Comparison of ENCODE assay signal across 11 mouse cellular contexts in the genomic region with DNA sequence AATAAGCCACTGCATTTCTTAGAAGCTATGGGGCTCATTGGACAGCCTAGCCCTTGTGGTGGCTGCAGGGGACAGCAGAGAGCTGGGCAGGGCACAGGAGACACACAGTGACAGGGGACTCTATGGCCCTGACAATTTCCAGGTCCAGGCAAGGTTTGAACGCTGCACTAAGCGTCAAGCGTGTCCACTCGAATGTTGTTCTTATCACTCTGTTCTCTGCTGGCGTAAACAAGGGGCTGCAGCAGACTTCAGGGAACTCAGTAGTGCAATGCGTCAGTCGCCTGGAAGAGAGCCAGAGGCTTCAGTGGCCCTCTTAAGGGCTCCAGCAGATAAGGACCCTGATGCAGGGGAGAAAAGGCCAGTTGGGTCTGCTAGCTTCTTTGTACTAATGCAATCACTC. TPM values are rescaled to one million over a fixed set of nuclear protein-coding genes. Genes with fewer than 3 reads are reported as not detected.
DNase-seq lines count a peak whose midpoint lies in the region; ATAC-seq and TF ChIP-seq lines count a peak whose summit lies in the region.
"Had no signal": no experiment of that assay in that cellular context is flagged by ENCODE, and none has a peak within 500 bp of the region (broad histone marks: within the 10 kb centered on the region; RNA-seq: fewer than 3 reads in every experiment).

No protein-coding gene starts in this region.

- 4% methylated on average over 7 of the region's 7 CpGs for WGBS in lung, embryonic 15.5 days
- 74% methylated on average over 7 of the region's 7 CpGs for WGBS in hindbrain, embryonic 10.5 days

- no peaks in the 10 kb centered on the region for H3K27me3 ChIP-seq in lung, embryonic 15.5 days
- H3K27me3 ChIP-seq in hindbrain, embryonic 10.5 days (ENCODE audit: insufficient read depth, poor library complexity, severe bottlenecking), result no peaks in the 10 kb centered on the region
- H3K27me3 ChIP-seq: embryonic facial prominence, embryonic 15.5 days had no signal

- H3K27ac ChIP-seq in layer of hippocampus, adult 2 months, result peak overlapping the region; percentile 5; the same call in 1 of the 2 replicates
- H3K27ac ChIP-seq in cortical plate, adult 2 months (ENCODE audit: insufficient read depth, low read length), result no peak overlapping the region
- H3K27ac ChIP-seq in lung, embryonic 15.5 days, result peak overlapping the region; percentile 39; the same call in 1 of the 2 replicates
- H3K27ac ChIP-seq in hindbrain, embryonic 10.5 days, result no peak overlapping the region
- H3K27ac ChIP-seq: embryonic facial prominence, embryonic 15.5 days; macrophage had no signal

- H3K4me2 ChIP-seq in lung, embryonic 15.5 days, result no peak overlapping the region
- H3K4me2 ChIP-seq: embryonic facial prominence, embryonic 15.5 days had no signal

- peaks cover 4% of the 10 kb centered on the region; the same call in 1 of the 2 replicates for H3K36me3 ChIP-seq in lung, embryonic 15.5 days
- no peaks in the 10 kb centered on the region for H3K36me3 ChIP-seq in hindbrain, embryonic 10.5 days
- H3K36me3 ChIP-seq: embryonic facial prominence, embryonic 15.5 days had no signal

- TF ChIP-seq CTCF in layer of hippocampus, adult 2 months (conservative IDR thresholded peaks at IDR 0.05), result peak; percentile 63
- TF ChIP-seq CTCF in cortical plate, adult 2 months (IDR thresholded peaks at IDR 0.05; ENCODE audit: extremely low read depth, insufficient read depth, low read length), result peak; percentile 29; the same call in 1 of the 2 replicates

- no peak for TF ChIP-seq POLR2A in cortical plate, adult 2 months (IDR thresholded peaks at IDR 0.05; ENCODE audit: extremely low read depth, insufficient read depth, low read length)

- H3K4me3 ChIP-seq in layer of hippocampus, adult 2 months, result no peak overlapping the region
- no peak overlapping the region for H3K4me3 ChIP-seq in cortical plate, adult 2 months (ENCODE audit: insufficient read depth, low read length)
- no peak overlapping the region for H3K4me3 ChIP-seq in lung, embryonic 15.5 days
- H3K4me3 ChIP-seq in hindbrain, embryonic 10.5 days, result no peak overlapping the region
- H3K4me3 ChIP-seq: embryonic facial prominence, embryonic 15.5 days had no signal

- DNase-seq in adrenal gland, postnatal 14 days, result peak; percentile 37
- no peak for DNase-seq in adrenal gland, adult 8-10 months
- no peak for DNase-seq in layer of hippocampus, adult 2 months (ENCODE audit: low spot score in 2 of 2)
- no peak for DNase-seq in layer of hippocampus, adult 11-12 months (ENCODE audit: low spot score)
- no peak for DNase-seq in thymus, postnatal 25 days
- no peak for DNase-seq in hindbrain, embryonic 10.5 days (ENCODE audit: low spot score)
- DNase-seq: right cerebral cortex, postnatal 14 days had no signal

- 0 out of 2 replicates have a peak, but pooled peaks have one; percentile 24 for ATAC-seq in lung, embryonic 15.5 days (ENCODE audit: borderline replicate concordance, extremely low read depth, low FRiP score, low TSS enrichment)

- H3K9ac ChIP-seq in lung, embryonic 15.5 days, result no peak overlapping the region
- H3K9ac ChIP-seq: embryonic facial prominence, embryonic 15.5 days had no signal

- H3K9me3 ChIP-seq in lung, embryonic 15.5 days, result no peaks in the 10 kb centered on the region
- no peaks in the 10 kb centered on the region for H3K9me3 ChIP-seq in hindbrain, embryonic 10.5 days
- H3K9me3 ChIP-seq: embryonic facial prominence, embryonic 15.5 days had no signal

- H3K4me1 ChIP-seq in cortical plate, adult 2 months (ENCODE audit: control insufficient read depth, insufficient read depth, low read length), result peaks cover 9% of the 10 kb centered on the region
- peaks cover 49% of the 10 kb centered on the region for H3K4me1 ChIP-seq in lung, embryonic 15.5 days
- H3K4me1 ChIP-seq in hindbrain, embryonic 10.5 days (replicated peaks), result peaks cover 13% of the 10 kb centered on the region

RNA-seq across cellular contexts. Expression of gene Tbc1d7, which starts 24.7 kb away (rescaled TPM):
- total RNA-seq in adrenal gland, postnatal 14 days (2021), result 24.1 and 24.6 TPM in 2 replicates
- 10 to 100 TPM; 13.2 to 19.1 (median 18.4) TPM for total RNA-seq in adrenal gland, adult 8-10 months (2022)
- 10 to 100 TPM; 26.0 to 27.2 TPM for total RNA-seq in layer of hippocampus, adult 2 months (2021)
- polyA plus RNA-seq in cortical plate, adult 2 months (2012; rRNA removed), result 31.1 TPM in 2 replicates
- polyA plus RNA-seq in lung, embryonic 15.5 days (2015; fragmentation: Nextera tagmentation; extraction: Ambion mirVana), result 48.4 and 50.2 TPM in 2 replicates
- polyA plus RNA-seq in hindbrain, embryonic 10.5 days (2016; fragmentation: Nextera tagmentation; extraction: Ambion mirVana), result 62.8 and 73.2 TPM in 2 replicates

Comparison
In these comparisons a context has a peak if more than half of its experiments do, and no peak if none do; other contexts are left out.
1. H3K27ac ChIP-seq: peak in layer of hippocampus, adult 2 months (single experiment) and lung, embryonic 15.5 days (single experiment); none in cortical plate, adult 2 months (single experiment) and hindbrain, embryonic 10.5 days (single experiment).